Mouse (Mus musculus) CH12.LX (cell line): ENCODE data around the gene Gdf1. TPM values are rescaled to one million over a fixed set of nuclear protein-coding genes. Genes with fewer than 3 reads are reported as not detected.

ENCODE experiments used
- DNase-seq: peaks from one replicate; pipeline ENCODE4 v3.0.0-alpha.2; 2013; ENCODE audit errors: extremely low read depth
- H3K27ac ChIP-seq: 2 replicates; pipeline ENCODE4 v1.5.1; 2012; ENCODE audit warnings: low read depth, mild to moderate bottlenecking, control low read depth, moderate library complexity; ENCODE audit not compliant: insufficient read depth
- H3K27me3 ChIP-seq: replicated peaks from 2 replicates; pipeline ENCODE3; 2012; ENCODE audit warnings: inconsistent platforms
- H3K36me3 ChIP-seq, 2 experiments: replicated peaks in 1 of 2; 2 replicates each; pipeline versions ENCODE3 to v1.6.1; 2012; ENCODE audit warnings: inconsistent platforms in 1 of 2, low read length in 1 of 2, mild to moderate bottlenecking in 1 of 2, mixed read lengths in 1 of 2, moderate library complexity in 1 of 2; ENCODE audit not compliant: control insufficient read depth in 1 of 2, insufficient read depth in 1 of 2
- H3K4me1 ChIP-seq, 2 experiments: 2 replicates each; pipeline ENCODE4 v1.6.1; 2012; ENCODE audit warnings: inconsistent platforms in 1 of 2, moderate library complexity in 1 of 2; ENCODE audit not compliant: insufficient read depth in 2 of 2, control insufficient read depth in 1 of 2
- H3K4me2 ChIP-seq: 2 replicates; pipeline ENCODE4 v1.6.1; 2012; ENCODE audit warnings: low read depth, mild to moderate bottlenecking, control low read depth; ENCODE audit not compliant: poor library complexity, insufficient read depth, severe bottlenecking
- H3K4me3 ChIP-seq, 3 experiments: fragments of 150-350 bp in 1 of 3; sonication (generic) in 1 of 3; replicated peaks in 1 of 3; 2 replicates each; pipeline versions ENCODE3 to v1.5.1; 2011 to 2012; ENCODE audit warnings: low read depth in 2 of 3, low read length in 2 of 3, mild to moderate bottlenecking in 2 of 3, moderate library complexity in 2 of 3, control low read depth in 1 of 3, improper control_type of control experiment in 1 of 3, inconsistent platforms in 1 of 3, mixed read lengths in 1 of 3; ENCODE audit not compliant: poor library complexity in 1 of 3
- H3K79me2 ChIP-seq: replicated peaks from 2 replicates; pipeline ENCODE4 v1.6.1; 2012; ENCODE audit warnings: mild to moderate bottlenecking, moderate library complexity; ENCODE audit not compliant: control insufficient read depth, poor library complexity, insufficient read depth, severe bottlenecking; ENCODE audit errors: extremely low read depth
- H3K9ac ChIP-seq: 2 replicates; pipeline ENCODE4 v1.6.1; 2012; ENCODE audit warnings: low read depth, mild to moderate bottlenecking, control low read depth, moderate library complexity; ENCODE audit not compliant: insufficient read depth
- H3K9me3 ChIP-seq: replicated peaks from 2 replicates; pipeline ENCODE3; 2012; ENCODE audit warnings: low read length, inconsistent platforms, mixed read lengths
- BHLHE40 ChIP-seq: IDR thresholded peaks from 2 replicates; pipeline ENCODE4 v1.6.1; 2011; ENCODE audit warnings: mild to moderate bottlenecking, low read depth, low read length, improper control_type of control experiment
- CHD1 ChIP-seq: IDR thresholded peaks from 2 replicates; pipeline ENCODE4 v1.6.1; 2012; ENCODE audit warnings: low read depth, low read length, improper control_type of control experiment, inconsistent platforms
- CHD2 ChIP-seq: IDR thresholded peaks from 2 replicates; pipeline ENCODE4 v1.6.1; 2011; ENCODE audit warnings: low read length, improper control_type of control experiment
- CTCF ChIP-seq, 2 experiments: IDR thresholded peaks in 1 of 2; conservative IDR thresholded peaks in 1 of 2; 2 replicates each; pipeline ENCODE4 v1.5.1; 2011 to 2012; ENCODE audit warnings: low read depth in 2 of 2, low read length in 2 of 2, improper control_type of control experiment in 1 of 2, inconsistent platforms in 1 of 2, mild to moderate bottlenecking in 1 of 2, moderate library complexity in 1 of 2
- E2F4 ChIP-seq: IDR thresholded peaks from 2 replicates; pipeline ENCODE4 v1.6.1; 2011; ENCODE audit warnings: low read depth, low read length, improper control_type of control experiment; ENCODE audit not compliant: insufficient replicate concordance
- ELF1 ChIP-seq: IDR thresholded peaks from 2 replicates; pipeline ENCODE4 v1.6.1; 2014; ENCODE audit warnings: low read depth, mild to moderate bottlenecking, inconsistent platforms, low read length, improper control_type of control experiment
- EP300 ChIP-seq: IDR thresholded peaks from 2 replicates; pipeline ENCODE4 v1.6.1; 2011; ENCODE audit warnings: low read length, improper control_type of control experiment
- ETS1 ChIP-seq: conservative IDR thresholded peaks from 2 replicates; pipeline ENCODE4 v1.6.1; 2012; ENCODE audit warnings: low read depth, mild to moderate bottlenecking, inconsistent platforms, low read length, improper control_type of control experiment, moderate library complexity
- GABPA ChIP-seq: IDR thresholded peaks from 2 replicates; pipeline ENCODE4 v1.6.1; 2012; ENCODE audit warnings: low read depth, low read length, improper control_type of control experiment, inconsistent platforms; ENCODE audit not compliant: insufficient replicate concordance
- HCFC1 ChIP-seq: IDR thresholded peaks from 2 replicates; pipeline ENCODE4 v1.6.1; 2012; ENCODE audit warnings: low read depth, mild to moderate bottlenecking, inconsistent platforms, low read length, improper control_type of control experiment
- IRF4 ChIP-seq: IDR thresholded peaks from 2 replicates; pipeline ENCODE4 v1.6.1; 2014; ENCODE audit warnings: low read depth, mild to moderate bottlenecking, inconsistent platforms, low read length, improper control_type of control experiment
- JUN ChIP-seq: IDR thresholded peaks from 2 replicates; pipeline ENCODE4 v1.6.1; 2011; ENCODE audit warnings: low read depth, mild to moderate bottlenecking, low read length, improper control_type of control experiment, moderate library complexity; ENCODE audit not compliant: insufficient read depth
- JUND ChIP-seq: conservative IDR thresholded peaks from 2 replicates; pipeline ENCODE4 v1.6.1; 2011; ENCODE audit warnings: low read depth, low read length, improper control_type of control experiment
- KAT2A ChIP-seq: IDR thresholded peaks from 2 replicates; pipeline ENCODE4 v1.6.1; 2012; ENCODE audit warnings: low read length, improper control_type of control experiment, inconsistent platforms; ENCODE audit not compliant: insufficient replicate concordance
- MAFK ChIP-seq: IDR thresholded peaks from 2 replicates; pipeline ENCODE4 v1.6.1; 2011; ENCODE audit warnings: low read length, improper control_type of control experiment; ENCODE audit not compliant: insufficient replicate concordance
- MAX ChIP-seq: IDR thresholded peaks from 2 replicates; pipeline ENCODE4 v1.6.1; 2011; ENCODE audit warnings: low read length, improper control_type of control experiment
- MAZ ChIP-seq: IDR thresholded peaks from 2 replicates; pipeline ENCODE4 v1.6.1; 2012; ENCODE audit warnings: low read depth, mild to moderate bottlenecking, inconsistent platforms, low read length, improper control_type of control experiment, moderate library complexity
- MEF2A ChIP-seq: IDR thresholded peaks from 2 replicates; pipeline ENCODE4 v1.6.1; 2014; ENCODE audit warnings: low read depth, mild to moderate bottlenecking, inconsistent platforms, low read length, improper control_type of control experiment, borderline replicate concordance
- MXI1 ChIP-seq: IDR thresholded peaks from 2 replicates; pipeline ENCODE4 v1.6.1; 2011; ENCODE audit warnings: mild to moderate bottlenecking, low read depth, low read length, improper control_type of control experiment
- MYC ChIP-seq: IDR thresholded peaks from 2 replicates; pipeline ENCODE4 v1.6.1; 2011; ENCODE audit warnings: low read depth, mild to moderate bottlenecking, improper control_type of control experiment, low read length
- NELFE ChIP-seq: IDR thresholded peaks from 2 replicates; pipeline ENCODE4 v1.6.1; 2011; ENCODE audit warnings: low read depth, low read length, improper control_type of control experiment
- NRF1 ChIP-seq: IDR thresholded peaks from 2 replicates; pipeline ENCODE4 v1.6.1; 2014; ENCODE audit warnings: low read depth, mild to moderate bottlenecking, inconsistent platforms, low read length, improper control_type of control experiment, moderate library complexity
- PAX5 ChIP-seq: IDR thresholded peaks from 2 replicates; pipeline ENCODE4 v1.6.1; 2012; ENCODE audit warnings: low read length, inconsistent platforms, mixed read lengths
- POLR2A ChIP-seq: IDR thresholded peaks from 2 replicates; pipeline ENCODE4 v1.6.1; 2011; ENCODE audit warnings: low read depth, mild to moderate bottlenecking, improper control_type of control experiment, low read length
- POLR2AphosphoS2 ChIP-seq: IDR thresholded peaks from 2 replicates; pipeline ENCODE4 v1.6.1; 2011; ENCODE audit warnings: low read depth, low read length, improper control_type of control experiment
- RAD21 ChIP-seq: IDR thresholded peaks from 2 replicates; pipeline ENCODE4 v1.6.1; 2011; ENCODE audit warnings: low read depth, mild to moderate bottlenecking, low read length, improper control_type of control experiment, moderate library complexity
- RCOR1 ChIP-seq: conservative IDR thresholded peaks from 2 replicates; pipeline ENCODE4 v1.6.1; 2012; ENCODE audit warnings: low read depth, mild to moderate bottlenecking, inconsistent platforms, low read length, improper control_type of control experiment
- SIN3A ChIP-seq: IDR thresholded peaks from 2 replicates; pipeline ENCODE4 v1.6.1; 2012; ENCODE audit warnings: low read length, improper control_type of control experiment, inconsistent platforms
- SMC3 ChIP-seq: IDR thresholded peaks from 2 replicates; pipeline ENCODE4 v1.6.1; 2011; ENCODE audit warnings: low read depth, low read length, improper control_type of control experiment
- TBP ChIP-seq: conservative IDR thresholded peaks from 2 replicates; pipeline ENCODE4 v1.6.1; 2011; ENCODE audit warnings: low read depth, low read length, improper control_type of control experiment
- TCF12 ChIP-seq: IDR thresholded peaks from 2 replicates; pipeline ENCODE4 v1.6.1; 2014; ENCODE audit warnings: low read depth, mild to moderate bottlenecking, inconsistent platforms, low read length, improper control_type of control experiment
- UBTF ChIP-seq: IDR thresholded peaks from 2 replicates; pipeline ENCODE4 v1.6.1; 2012; ENCODE audit warnings: low read depth, mild to moderate bottlenecking, inconsistent platforms, low read length, improper control_type of control experiment, moderate library complexity
- USF1 ChIP-seq: IDR thresholded peaks from 2 replicates; pipeline ENCODE4 v1.6.1; 2014; ENCODE audit warnings: low read depth, mild to moderate bottlenecking, inconsistent platforms, low read length, improper control_type of control experiment
- USF2 ChIP-seq: conservative IDR thresholded peaks from 2 replicates; pipeline ENCODE4 v1.6.1; 2011; ENCODE audit warnings: low read depth, low read length, improper control_type of control experiment
- ZC3H11A ChIP-seq: IDR thresholded peaks from 2 replicates; pipeline ENCODE4 v1.6.1; 2012; ENCODE audit warnings: low read depth, mild to moderate bottlenecking, inconsistent platforms, low read length, improper control_type of control experiment
- ZKSCAN1 ChIP-seq: IDR thresholded peaks from 2 replicates; pipeline ENCODE4 v1.6.1; 2012; ENCODE audit warnings: low read depth, inconsistent platforms, low read length, improper control_type of control experiment, borderline replicate concordance
- ZMIZ1 ChIP-seq: IDR thresholded peaks from 2 replicates; pipeline ENCODE4 v1.6.1; 2012; ENCODE audit warnings: low read depth, mild to moderate bottlenecking, inconsistent platforms, low read length, improper control_type of control experiment
- ZNF384 ChIP-seq: IDR thresholded peaks from 2 replicates; pipeline ENCODE4 v1.6.1; 2012; ENCODE audit warnings: low read depth, low read length, improper control_type of control experiment, inconsistent platforms
- dilution Hi-C: fragments of 300-500 bp; cut with MboI; formaldehyde crosslinking; loops from 2 replicates; pipeline ENCODE4 v1.14.3; 2020; ENCODE audit warnings: low sequenced_read_pairs; ENCODE audit not compliant: extremely low pct_unique_long_range_greater_than_20kb, extremely low pct_ligation_motif_present
- in situ Hi-C: fragments of 300-500 bp; cut with MboI; formaldehyde crosslinking; loops from 3 replicates; pipeline ENCODE4 v1.14.3; 2019; ENCODE audit warnings: low sequenced_read_pairs, low pct_ligation_motif_present, low pct_unique_long_range_greater_than_20kb, mixed read lengths
- polyA plus RNA-seq: library from polyadenylated mRNA; unstranded; fragments of >175 nt; gene quantifications from 2 replicates; pipeline ENCODE4 v1.2.1, GENCODE M21; 2012; ENCODE audit warnings: low read depth; ENCODE audit not compliant: insufficient read length
- total RNA-seq, 2 experiments: library from RNA; depleted of rRNA; stranded (reverse); fragments of 300-350 nt in 1 of 2; fragments of >200 nt in 1 of 2; gene quantifications; 2 replicates each; pipeline ENCODE4 v1.2.3; 2012 to 2014

Gene Gdf1
- total and polyA plus RNA-seq, 3 experiments = 0.17 TPM; not detected in 2

DNA sequence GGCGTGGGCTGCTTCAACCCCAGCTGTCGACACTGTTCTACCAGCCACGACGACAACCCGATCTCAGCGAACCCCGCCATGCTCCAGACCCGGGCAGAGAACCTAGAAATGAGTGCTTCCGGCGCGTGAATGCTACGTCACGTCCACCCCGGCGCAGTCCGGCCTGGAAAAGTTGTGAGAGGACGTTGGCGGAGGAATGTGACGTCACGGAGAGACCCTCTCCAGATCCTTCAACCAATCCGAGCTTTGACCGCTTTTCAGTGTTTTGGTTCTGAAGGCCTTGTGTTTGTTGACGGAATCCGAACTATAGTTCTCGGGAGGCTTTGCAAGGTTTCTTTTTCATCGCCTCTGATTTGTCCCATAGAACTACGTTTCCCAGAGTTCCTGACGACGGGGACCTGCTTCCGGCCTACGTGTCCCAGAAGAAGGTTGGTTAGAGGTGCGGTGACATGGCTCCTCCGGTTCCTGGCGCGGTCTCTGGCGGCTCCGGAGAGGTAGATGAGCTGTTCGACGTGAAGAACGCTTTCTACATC lies 27.2 kb upstream of the Gdf1 start, which contains the start of the genes Ddx49 and Cope:
Ddx49 (minus strand) TSS at position 132 of the 533 bp plus-strand sequence.
Cope (plus strand) TSS at position 161 of the 533 bp plus-strand sequence.
- Histone ChIP-seq H3K9me3 (no peaks in the 10 kb centered on the region), H3K4me2 (peak within 1 kb of the TSS; percentile 91), H3K27ac (peak within 1 kb of the TSS; percentile 25; the same call in 1 of the 2 replicates), H3K36me3 (peaks cover 43 to 68% of the 10 kb centered on the region in 2 experiments), H3K79me2 (peaks cover 44% of the 10 kb centered on the region), H3K9ac (peak within 1 kb of the TSS; percentile 92), H3K27me3 (no peaks in the 10 kb centered on the region), H3K4me3 (peak within 1 kb of the TSS; percentile 75 to 99 (median 95)), H3K4me1 (peaks cover 12 to 31% of the 10 kb centered on the region in 2 experiments)
- peak; percentile 95 for DNase-seq
- in situ Hi-C loops = no loop called here
- dilution Hi-C loops = no loop called here
- TF ChIP-seq ZC3H11A = no peak
- peak; percentile 84 for TF ChIP-seq POLR2A
- no peak for TF ChIP-seq CTCF (conservative IDR thresholded peaks at IDR 0.05 in 1 of 2, IDR thresholded peaks at IDR 0.05 in 1 of 2; ENCODE audit: low read depth in 2 of 2, low read length in 2 of 2)
- TF ChIP-seq MAX = no peak; the same call in 1 of the 2 replicates
- TF ChIP-seq TCF12 = peak; percentile 78
- TF ChIP-seq POLR2AphosphoS2 = peak; percentile 55; the same call in 1 of the 2 replicates
- peak; percentile 83 for TF ChIP-seq MYC
- no peak for TF ChIP-seq CHD1
- TF ChIP-seq SIN3A = peak; percentile 99
- TF ChIP-seq UBTF = no peak
- peak; percentile 94 for TF ChIP-seq HCFC1
- no peak; the same call in 1 of the 2 replicates for TF ChIP-seq E2F4
- TF ChIP-seq ETS1 = no peak
- peak; percentile 80 for TF ChIP-seq GABPA
- TF ChIP-seq SMC3 = no peak
- 0 out of 2 replicates have a peak, but pooled peaks have one; percentile 37 for TF ChIP-seq JUND
- peak; percentile 48; the same call in 1 of the 2 replicates for TF ChIP-seq ZMIZ1
- peak; percentile 78; the same call in 1 of the 2 replicates for TF ChIP-seq KAT2A
- TF ChIP-seq USF2 = no peak
- no peak for TF ChIP-seq RCOR1
- TF ChIP-seq JUN = no peak
- TF ChIP-seq EP300 = no peak
- TF ChIP-seq IRF4 = no peak
- TF ChIP-seq MEF2A = no peak; the same call in 1 of the 2 replicates
- no peak for TF ChIP-seq USF1
- TF ChIP-seq BHLHE40 = no peak
- TF ChIP-seq NRF1 = peak; percentile 79
- TF ChIP-seq ZNF384 = no peak
- TF ChIP-seq MAFK = no peak
- no peak for TF ChIP-seq ZKSCAN1
- peak; percentile 10; the same call in 1 of the 2 replicates for TF ChIP-seq MAZ
- peak; percentile 88 for TF ChIP-seq ELF1
- TF ChIP-seq PAX5 = no peak
- TF ChIP-seq RAD21 = no peak
- no peak for TF ChIP-seq CHD2
- peak; percentile 68 for TF ChIP-seq TBP
- TF ChIP-seq MXI1 = peak; percentile 98
- TF ChIP-seq NELFE = peak; percentile 61
